Mouse (Mus musculus) kidney, embryonic 14.5 days (tissue): Measurements from ENCODE around the gene D1Ertd622e. TPM values are rescaled to one million over a fixed set of nuclear protein-coding genes. Genes with fewer than 3 reads are reported as not detected.

Source experiments
- ATAC-seq: fragments of 200-750 bp; cut with Nextera tagmentation; 2 replicates; pipeline ENCODE4 v1.8.0; 2017; ENCODE audit warnings: moderate number of reproducible peaks, mild to moderate bottlenecking, moderate TSS enrichment, moderate library complexity; ENCODE audit not compliant: low FRiP score, low TSS enrichment
- H3K27ac ChIP-seq: fragments of 300-500 bp; sonication (generic); 2 replicates; pipeline ENCODE4 v1.5.1; 2014; ENCODE audit warnings: low read depth, mild to moderate bottlenecking, low read length, moderate library complexity, mixed read lengths
- H3K27me3 ChIP-seq: fragments of 300-500 bp; sonication (generic); 2 replicates; pipeline ENCODE4 v1.6.1; 2014; ENCODE audit warnings: mild to moderate bottlenecking, low read length; ENCODE audit not compliant: control insufficient read depth, insufficient read depth
- H3K36me3 ChIP-seq: fragments of 300-500 bp; sonication (generic); 2 replicates; pipeline ENCODE4 v1.6.1; 2014; ENCODE audit warnings: low read length, mixed read lengths; ENCODE audit not compliant: control insufficient read depth, insufficient read depth
- H3K4me1 ChIP-seq: fragments of 300-500 bp; sonication (generic); 2 replicates; pipeline ENCODE4 v1.6.1; 2014; ENCODE audit warnings: low read length, mixed read lengths; ENCODE audit not compliant: control insufficient read depth, insufficient read depth
- H3K4me2 ChIP-seq: fragments of 300-500 bp; sonication (generic); replicated peaks from 2 replicates; pipeline ENCODE4 v1.6.1; 2014; ENCODE audit warnings: low read depth, mild to moderate bottlenecking, low read length
- H3K4me3 ChIP-seq: fragments of 300-500 bp; sonication (generic); 2 replicates; pipeline ENCODE4 v1.5.1; 2014; ENCODE audit warnings: mild to moderate bottlenecking, low read length
- H3K9ac ChIP-seq: fragments of 300-500 bp; sonication (generic); 2 replicates; pipeline ENCODE4 v1.6.1; 2014; ENCODE audit warnings: low read depth, mild to moderate bottlenecking, low read length, moderate library complexity
- H3K9me3 ChIP-seq: fragments of 300-500 bp; sonication (generic); 2 replicates; pipeline ENCODE4 v1.6.1; 2016; ENCODE audit warnings: low read length; ENCODE audit not compliant: control insufficient read depth
- WGBS: fragments of 180-500 bp; shearing (Covaris S2); extraction: QIAGEN DNeasy Blood & Tissue Kit; methylation state at CpG from one replicate; pipeline ENCODE4 v1.1.7; 2014; 5-methylcytosine and 5-hydroxymethylcytosine counted together
- polyA plus RNA-seq: library from polyadenylated mRNA; unstranded; fragments of >200 nt; fragmentation: Nextera tagmentation; extraction: Ambion mirVana; gene quantifications from 2 replicates; pipeline ENCODE4 v1.2.1, GENCODE M21; 2014

The D1Ertd622e gene
- polyA plus RNA-seq, 1 experiment from 2014 or later: 22.5 TPM

DNA sequence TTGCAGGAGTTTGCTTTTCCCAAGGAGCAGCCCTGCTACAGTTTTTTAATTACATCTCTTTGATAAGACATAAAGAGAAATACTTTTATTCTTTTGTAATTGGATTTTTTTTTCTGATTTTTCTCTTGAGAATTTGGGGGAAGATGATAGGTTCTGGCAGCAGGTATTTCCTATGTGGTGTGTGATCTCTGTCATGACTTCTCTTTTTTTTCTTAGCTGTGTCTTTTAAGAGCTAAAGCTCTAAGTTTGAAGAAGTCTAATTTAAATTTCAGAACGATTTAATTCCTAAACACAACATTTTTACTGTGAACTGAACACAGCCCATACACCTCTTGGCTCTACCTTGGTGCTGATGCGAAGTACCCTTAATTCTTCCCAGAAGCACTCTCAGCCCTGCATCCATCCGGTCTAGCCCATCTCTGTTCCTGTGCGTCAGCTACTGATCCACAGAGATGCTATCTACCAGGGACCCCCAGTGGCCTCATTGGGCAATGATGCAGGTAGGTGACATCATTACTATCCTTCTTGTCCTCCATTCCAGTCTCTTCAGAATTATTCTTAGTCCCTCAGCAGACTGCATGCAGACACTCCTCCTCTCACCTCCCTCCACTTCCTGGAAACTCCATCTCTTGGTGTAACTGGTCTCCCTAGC, 14.8 kb upstream of the D1Ertd622e start:
- 77% methylated on average over 4 of the region's 4 CpGs for WGBS
- no peak for ATAC-seq
- H3K9ac ChIP-seq: no peak overlapping the region

GRCm38 (mm10) chr1:97676115-97676514, 14.2 kb upstream of the D1Ertd622e start:
- no peak overlapping the region for H3K27ac ChIP-seq
- H3K4me3 ChIP-seq: no peak overlapping the region
- 84% methylated on average over 2 of the region's 2 CpGs for WGBS
- H3K36me3 ChIP-seq: no peaks in the 10 kb centered on the region
- no peaks in the 10 kb centered on the region for H3K9me3 ChIP-seq
- H3K4me1 ChIP-seq: no peaks in the 10 kb centered on the region
- no peak for ATAC-seq
- no peak overlapping the region for H3K4me2 ChIP-seq
- no peak overlapping the region for H3K9ac ChIP-seq
- H3K27me3 ChIP-seq: no peaks in the 10 kb centered on the region

More for the DNA sequence above, 14.8 kb upstream of the D1Ertd622e start:
- Histone ChIP-seq H3K27ac (no peak overlapping the region), H3K9me3 (no peaks in the 10 kb centered on the region), H3K4me1 (no peaks in the 10 kb centered on the region), H3K4me2 (no peak overlapping the region), H3K27me3 (no peaks in the 10 kb centered on the region), H3K36me3 (no peaks in the 10 kb centered on the region), H3K4me3 (no peak overlapping the region)

DNA sequence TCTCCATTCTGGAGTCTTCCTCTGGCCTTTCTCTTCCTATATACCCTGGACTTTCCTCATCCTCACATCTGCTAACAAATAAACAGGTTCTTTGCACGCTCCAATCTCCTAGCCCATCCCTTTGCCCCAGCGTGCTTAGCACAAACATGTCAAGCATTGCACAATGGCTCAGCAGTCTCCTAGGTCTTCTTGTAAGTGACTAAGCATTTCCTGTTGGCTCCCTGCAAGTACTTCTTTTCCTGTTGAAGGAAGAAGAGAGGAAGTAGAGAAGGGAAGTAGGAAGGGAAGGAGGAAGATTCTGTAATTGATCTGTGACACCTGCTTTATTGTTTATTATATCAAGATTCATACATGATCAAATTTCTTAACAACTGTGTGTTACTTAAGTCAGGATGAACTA, 11.0 kb upstream of the D1Ertd622e start:
- H3K27ac ChIP-seq: no peak overlapping the region
- H3K9ac ChIP-seq: no peak overlapping the region
- no peaks in the 10 kb centered on the region for H3K9me3 ChIP-seq
- no peak overlapping the region for H3K4me3 ChIP-seq
- ATAC-seq: no peak
- H3K4me1 ChIP-seq: no peaks in the 10 kb centered on the region
- no peaks in the 10 kb centered on the region for H3K36me3 ChIP-seq
- no peaks in the 10 kb centered on the region for H3K27me3 ChIP-seq
- 55% methylated on average over 2 of the region's 2 CpGs for WGBS
- no peak overlapping the region for H3K4me2 ChIP-seq

GRCm38 (mm10) chr1:97667288-97667687, 5.4 kb upstream of the D1Ertd622e start:
- Histone ChIP-seq H3K36me3 (no peaks in the 10 kb centered on the region), H3K9me3 (no peaks in the 10 kb centered on the region), H3K9ac (no peak overlapping the region), H3K4me2 (no peak overlapping the region), H3K4me1 (no peaks in the 10 kb centered on the region), H3K4me3 (no peak overlapping the region), H3K27ac (no peak overlapping the region), H3K27me3 (no peaks in the 10 kb centered on the region)
- ATAC-seq: no peak
- 88% methylated on average over 1 of the region's 1 CpGs for WGBS

GRCm38 (mm10) chr1:97662324-97662723, 450 bp upstream of the D1Ertd622e start:
- Histone ChIP-seq H3K27ac (peak overlapping the region; percentile 78; the same call in 1 of the 2 replicates), H3K9ac (peak overlapping the region; percentile 64), H3K9me3 (no peaks in the 10 kb centered on the region), H3K27me3 (no peaks in the 10 kb centered on the region), H3K4me2 (peak overlapping the region; percentile 61), H3K36me3 (no peaks in the 10 kb centered on the region), H3K4me1 (0 out of 2 replicates have a peak, but pooled peaks cover 4% of the 10 kb centered on the region), H3K4me3 (peak overlapping the region; percentile 83)
- no peak for ATAC-seq
- 22% methylated on average over 7 of the region's 7 CpGs for WGBS

- Histone ChIP-seq H3K9me3 (no peaks in the 10 kb centered on the region), H3K4me1 (0 out of 2 replicates have a peak, but pooled peaks cover 4% of the 10 kb centered on the region), H3K36me3 (no peaks in the 10 kb centered on the region), H3K27me3 (no peaks in the 10 kb centered on the region), H3K4me3 (peak overlapping the region; percentile 83), H3K9ac (peak overlapping the region; percentile 64), H3K27ac (peak overlapping the region; percentile 78), H3K4me2 (peak overlapping the region; percentile 61)
- WGBS: under 1% methylated on average over 89 of the region's 93 CpGs
- ATAC-seq: peak; percentile 65
Observed at GRCm38 (mm10) chr1:97660687-97661405, 1.0 kb downstream of the D1Ertd622e start.

DNA sequence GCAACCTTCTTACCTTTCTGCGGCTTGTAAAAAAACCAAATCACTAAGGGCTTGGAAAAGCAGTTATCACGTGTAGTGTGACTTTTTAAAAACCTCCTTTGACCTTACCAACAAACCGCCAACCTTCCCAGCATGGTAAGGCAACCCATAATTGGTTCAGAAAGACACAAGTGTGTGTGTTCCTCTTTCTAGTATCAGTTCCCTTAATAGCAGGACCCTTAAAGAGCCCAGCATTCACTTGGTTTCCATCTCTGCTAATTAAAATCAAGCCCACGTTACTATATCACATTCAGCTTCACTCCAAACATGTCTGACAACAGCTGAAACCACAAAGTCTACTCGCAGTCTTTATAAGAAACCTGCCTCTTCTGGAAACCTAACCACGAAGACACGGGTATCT, 2.5 kb downstream of the D1Ertd622e start:
- H3K4me1 ChIP-seq: 0 out of 2 replicates have a peak, but pooled peaks cover 4% of the 10 kb centered on the region
- H3K4me3 ChIP-seq: peak overlapping the region; percentile 83; the same call in 1 of the 2 replicates
- peak overlapping the region; percentile 61; the same call in 1 of the 2 replicates for H3K4me2 ChIP-seq
- H3K27ac ChIP-seq: no peak overlapping the region
- WGBS: 69% methylated on average over 7 of the region's 7 CpGs
- H3K36me3 ChIP-seq: no peaks in the 10 kb centered on the region
- no peaks in the 10 kb centered on the region for H3K9me3 ChIP-seq
- ATAC-seq: no peak
- H3K9ac ChIP-seq: no peak overlapping the region
- no peaks in the 10 kb centered on the region for H3K27me3 ChIP-seq

DNA sequence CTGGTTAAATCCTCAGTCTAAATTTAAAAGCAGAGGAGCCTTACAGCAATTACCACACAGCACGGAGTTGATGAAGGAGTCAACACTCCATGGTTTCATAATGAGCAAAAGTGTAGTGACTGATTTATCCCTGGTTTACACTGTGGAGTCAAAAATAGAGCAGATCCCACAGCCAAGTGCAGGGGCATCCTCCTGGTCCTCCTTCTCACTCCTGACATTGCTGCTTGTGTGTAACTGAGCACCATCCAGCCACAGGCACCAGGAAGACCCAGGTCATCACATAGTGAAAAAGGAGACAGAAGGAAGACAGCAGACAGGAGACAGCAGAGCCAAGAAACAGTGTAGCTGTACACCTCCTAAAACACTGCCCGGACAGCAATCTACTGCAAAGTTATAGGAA, 4.1 kb downstream of the D1Ertd622e start:
- H3K4me3 ChIP-seq: no peak overlapping the region
- no peak overlapping the region for H3K4me2 ChIP-seq
- WGBS: 73% methylated on average over 2 of the region's 2 CpGs
- H3K4me1 ChIP-seq: 0 out of 2 replicates have a peak, but pooled peaks cover 4% of the 10 kb centered on the region
- no peak for ATAC-seq
- no peak overlapping the region for H3K27ac ChIP-seq
- no peaks in the 10 kb centered on the region for H3K9me3 ChIP-seq
- H3K9ac ChIP-seq: no peak overlapping the region
- no peaks in the 10 kb centered on the region for H3K27me3 ChIP-seq
- H3K36me3 ChIP-seq: no peaks in the 10 kb centered on the region

DNA sequence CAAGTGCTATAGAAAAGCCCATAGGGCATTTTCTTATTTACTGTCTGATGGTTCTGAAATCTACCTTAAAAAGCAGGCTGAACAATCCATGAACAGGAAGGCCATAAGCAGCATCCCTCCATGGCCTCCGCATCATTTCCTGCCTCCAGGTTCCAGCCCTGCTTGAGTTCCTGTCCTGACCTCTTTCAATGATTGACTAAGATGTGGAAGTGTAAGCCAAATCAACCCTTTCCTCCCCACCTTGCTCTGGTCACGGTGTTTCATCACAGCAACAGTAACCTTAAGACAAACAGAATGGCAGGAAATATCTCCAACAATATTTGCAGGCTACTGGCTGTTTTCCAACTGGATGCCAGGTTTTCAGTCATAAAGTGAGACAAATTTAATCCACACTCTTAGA, 4.7 kb downstream of the D1Ertd622e start:
- Histone ChIP-seq H3K9me3 (no peaks in the 10 kb centered on the region), H3K27ac (no peak overlapping the region), H3K4me3 (no peak overlapping the region), H3K9ac (no peak overlapping the region), H3K27me3 (no peaks in the 10 kb centered on the region), H3K4me1 (0 out of 2 replicates have a peak, but pooled peaks cover 4% of the 10 kb centered on the region), H3K36me3 (no peaks in the 10 kb centered on the region), H3K4me2 (no peak overlapping the region)
- ATAC-seq: no peak
- WGBS: 50% methylated on average over 2 of the region's 2 CpGs
